In genomic region chr15:89211716-89212461, GRCm38 (mm10) we compare ENCODE assay signal across 8 mouse cellular contexts. TPM values are rescaled to one million over a fixed set of nuclear protein-coding genes. Genes with fewer than 3 reads are reported as not detected.
DNase-seq lines count a peak whose midpoint lies in the region; ATAC-seq and TF ChIP-seq lines count a peak whose summit lies in the region.

No protein-coding gene starts in this region.

- peak overlapping the region; percentile 97 for H3K9ac ChIP-seq in embryonic facial prominence, embryonic 13.5 days
- H3K9ac ChIP-seq in limb, embryonic 15.5 days: peak overlapping the region; percentile 99
- H3K9ac ChIP-seq in midbrain, embryonic 15.5 days: peak overlapping the region; percentile 100

- no peaks in the 10 kb centered on the region for H3K9me3 ChIP-seq in heart, embryonic 10.5 days
- H3K9me3 ChIP-seq in G1E (replicated peaks): peaks cover 4% of the 10 kb centered on the region
- no peaks in the 10 kb centered on the region for H3K9me3 ChIP-seq in embryonic facial prominence, embryonic 13.5 days
- peaks cover 5% of the 10 kb centered on the region; the same call in 1 of the 2 replicates for H3K9me3 ChIP-seq in hindbrain, embryonic 10.5 days
- H3K9me3 ChIP-seq in limb, embryonic 15.5 days: no peaks in the 10 kb centered on the region
- no peaks in the 10 kb centered on the region for H3K9me3 ChIP-seq in midbrain, embryonic 15.5 days

- no peaks in the 10 kb centered on the region for H3K27me3 ChIP-seq in heart, embryonic 10.5 days (ENCODE audit: insufficient read depth, poor library complexity, severe bottlenecking)
- H3K27me3 ChIP-seq in G1E (ENCODE audit: insufficient read depth, low read length): no peaks in the 10 kb centered on the region
- H3K27me3 ChIP-seq in embryonic facial prominence, embryonic 13.5 days: no peaks in the 10 kb centered on the region
- H3K27me3 ChIP-seq in hindbrain, embryonic 10.5 days (ENCODE audit: insufficient read depth, poor library complexity, severe bottlenecking): no peaks in the 10 kb centered on the region
- no peaks in the 10 kb centered on the region for H3K27me3 ChIP-seq in limb, embryonic 15.5 days
- H3K27me3 ChIP-seq in midbrain, embryonic 15.5 days (replicated peaks): no peaks in the 10 kb centered on the region
- H3K27me3 ChIP-seq in testis, adult 2 months (ENCODE audit: control insufficient read depth, insufficient read depth, low read length): no peaks in the 10 kb centered on the region

- peaks cover 16% of the 10 kb centered on the region for H3K36me3 ChIP-seq in heart, embryonic 10.5 days
- H3K36me3 ChIP-seq in G1E (replicated peaks): peaks cover 11% of the 10 kb centered on the region
- H3K36me3 ChIP-seq in embryonic facial prominence, embryonic 13.5 days: peaks cover 17% of the 10 kb centered on the region
- peaks cover 17% of the 10 kb centered on the region for H3K36me3 ChIP-seq in hindbrain, embryonic 10.5 days
- H3K36me3 ChIP-seq in limb, embryonic 15.5 days: peaks cover 13% of the 10 kb centered on the region
- H3K36me3 ChIP-seq in midbrain, embryonic 15.5 days (replicated peaks): peaks cover 5% of the 10 kb centered on the region
- H3K36me3 ChIP-seq in testis, adult 2 months (ENCODE audit: control insufficient read depth, insufficient read depth, low read length): no peaks in the 10 kb centered on the region

- no peak for TF ChIP-seq CTCF in G1E (IDR thresholded peaks at IDR 0.05; ENCODE audit: low read depth, low read length)
- TF ChIP-seq CTCF in testis, adult 2 months (IDR thresholded peaks at IDR 0.05; ENCODE audit: control insufficient read depth, insufficient read depth, insufficient replicate concordance, low read depth, low read length): no peak

- peak overlapping the region; percentile 97 for H3K27ac ChIP-seq in heart, embryonic 10.5 days
- H3K27ac ChIP-seq in embryonic facial prominence, embryonic 13.5 days: peak overlapping the region; percentile 81
- peak overlapping the region; percentile 99 for H3K27ac ChIP-seq in hindbrain, embryonic 10.5 days
- peak overlapping the region; percentile 82 for H3K27ac ChIP-seq in limb, embryonic 15.5 days
- H3K27ac ChIP-seq in midbrain, embryonic 15.5 days: peak overlapping the region; percentile 94
- H3K27ac ChIP-seq in testis, adult 2 months (ENCODE audit: control insufficient read depth, insufficient read depth, low read depth, low read length): peak overlapping the region; percentile 91

- ATAC-seq in G1E (ENCODE audit: extremely low read depth, insufficient number of reproducible peaks, low FRiP score, poor library complexity, severe bottlenecking): no peak
- ATAC-seq in embryonic facial prominence, embryonic 13.5 days (ENCODE audit: insufficient number of reproducible peaks, insufficient read depth, low FRiP score, low TSS enrichment, low read depth): peak; percentile 68
- peak; percentile 33; the same call in 1 of the 2 replicates for ATAC-seq in limb, embryonic 15.5 days (ENCODE audit: insufficient number of reproducible peaks, low FRiP score, low TSS enrichment, low read depth)
- ATAC-seq in midbrain, embryonic 15.5 days (replicated peaks): peak; percentile 61

- peak overlapping the region; percentile 91 for H3K4me2 ChIP-seq in embryonic facial prominence, embryonic 13.5 days
- peak overlapping the region; percentile 77 for H3K4me2 ChIP-seq in limb, embryonic 15.5 days
- H3K4me2 ChIP-seq in midbrain, embryonic 15.5 days: peak overlapping the region; percentile 83

- peaks cover 19% of the 10 kb centered on the region for H3K4me1 ChIP-seq in heart, embryonic 10.5 days
- H3K4me1 ChIP-seq in G1E (ENCODE audit: insufficient read depth, low read depth, low read length): peaks cover 64% of the 10 kb centered on the region
- H3K4me1 ChIP-seq in embryonic facial prominence, embryonic 13.5 days: peaks cover 23% of the 10 kb centered on the region
- peaks cover 32% of the 10 kb centered on the region for H3K4me1 ChIP-seq in hindbrain, embryonic 10.5 days (replicated peaks)
- H3K4me1 ChIP-seq in limb, embryonic 15.5 days: peaks cover 14% of the 10 kb centered on the region
- peaks cover 36% of the 10 kb centered on the region for H3K4me1 ChIP-seq in midbrain, embryonic 15.5 days
- H3K4me1 ChIP-seq in testis, adult 2 months (ENCODE audit: control insufficient read depth, insufficient read depth, low read length): peaks cover 3% of the 10 kb centered on the region

- DNase-seq in heart, embryonic 10.5 days (ENCODE audit: low spot score): peak; percentile 82
- DNase-seq in heart, postnatal 4 days: no peak
- DNase-seq in G1E (ENCODE audit: low spot score): peak; percentile 13
- DNase-seq in hindbrain, embryonic 10.5 days (ENCODE audit: low spot score): no peak

- peak overlapping the region; percentile 94 for H3K4me3 ChIP-seq in heart, embryonic 10.5 days
- peak overlapping the region; percentile 99 for H3K4me3 ChIP-seq in G1E (ENCODE audit: low read depth, low read length)
- peak overlapping the region; percentile 94 for H3K4me3 ChIP-seq in embryonic facial prominence, embryonic 13.5 days
- H3K4me3 ChIP-seq in hindbrain, embryonic 10.5 days: peak overlapping the region; percentile 91
- peak overlapping the region; percentile 98 for H3K4me3 ChIP-seq in limb, embryonic 15.5 days
- peak overlapping the region; percentile 95 for H3K4me3 ChIP-seq in midbrain, embryonic 15.5 days
- peak overlapping the region; percentile 95 for H3K4me3 ChIP-seq in testis, adult 2 months (ENCODE audit: control insufficient read depth, low read depth, low read length)

- WGBS in heart, embryonic 10.5 days: 3% methylated on average over 35 of the region's 35 CpGs
- 2% methylated on average over 35 of the region's 35 CpGs for WGBS in embryonic facial prominence, embryonic 13.5 days
- 1% methylated on average over 35 of the region's 35 CpGs for WGBS in hindbrain, embryonic 10.5 days
- 1% methylated on average over 35 of the region's 35 CpGs for WGBS in limb, embryonic 15.5 days
- 2% methylated on average over 27 of the region's 35 CpGs for WGBS in midbrain, embryonic 15.5 days

- peak; percentile 38; the same call in 1 of the 2 replicates for TF ChIP-seq POLR2A in testis, adult 2 months (IDR thresholded peaks at IDR 0.05; ENCODE audit: control insufficient read depth, low read depth, low read length)

RNA-seq across cellular contexts. Expression of gene Ppp6r2, which starts 0.5 kb away (rescaled TPM):
- polyA plus RNA-seq in heart, embryonic 10.5 days (2016; fragmentation: Nextera tagmentation; extraction: Ambion mirVana): 12.4 and 23.5 TPM in 2 replicates
- 10 to 100 TPM; 51.4 to 54.7 TPM for total RNA-seq in heart, postnatal 4 days (2021)
- total RNA-seq in G1E (2014; fragmentation: Nextera tagmentation): 47.6 and 65.5 TPM in 2 replicates
- 34.9 and 104 TPM in 2 replicates for total RNA-seq in G1E (2017)
- 105 and 107 TPM in 2 replicates for polyA plus RNA-seq in G1E (2012)
- 40.0 and 41.7 TPM in 2 replicates for polyA plus RNA-seq in embryonic facial prominence, embryonic 13.5 days (2015; fragmentation: Nextera tagmentation; extraction: Ambion mirVana)
- 27.2 and 45.7 TPM in 2 replicates for polyA plus RNA-seq in hindbrain, embryonic 10.5 days (2016; fragmentation: Nextera tagmentation; extraction: Ambion mirVana)
- polyA plus RNA-seq in limb, embryonic 15.5 days (2015; fragmentation: Nextera tagmentation; extraction: Ambion mirVana): 24.5 and 25.0 TPM in 2 replicates
- 83.2 and 89.8 TPM in 2 replicates for polyA plus RNA-seq in midbrain, embryonic 15.5 days (2015; fragmentation: Nextera tagmentation; extraction: Ambion mirVana)
- 49.8 and 59.3 TPM in 2 replicates for polyA plus RNA-seq in testis, adult 2 months (2012; rRNA removed)

RNA-seq across cellular contexts. Expression of gene Dennd6b, which starts 15.6 kb away (rescaled TPM):
- polyA plus RNA-seq in heart, embryonic 10.5 days (2016; fragmentation: Nextera tagmentation; extraction: Ambion mirVana): 23.1 and 23.5 TPM in 2 replicates
- 10 to 100 TPM in 1 of 2 experiments, 1 to 10 TPM in 1; 8.7 to 10.3 TPM for total RNA-seq in heart, postnatal 4 days (2021)
- 3.5 and 4.0 TPM in 2 replicates for total RNA-seq in G1E (2014; fragmentation: Nextera tagmentation)
- total RNA-seq in G1E (2017): 1.8 and 2.3 TPM in 2 replicates
- polyA plus RNA-seq in G1E (2012): 7.3 and 7.6 TPM in 2 replicates
- 21.3 TPM in 2 replicates for polyA plus RNA-seq in embryonic facial prominence, embryonic 13.5 days (2015; fragmentation: Nextera tagmentation; extraction: Ambion mirVana)
- polyA plus RNA-seq in hindbrain, embryonic 10.5 days (2016; fragmentation: Nextera tagmentation; extraction: Ambion mirVana): 29.7 and 40.1 TPM in 2 replicates
- 12.4 and 13.0 TPM in 2 replicates for polyA plus RNA-seq in limb, embryonic 15.5 days (2015; fragmentation: Nextera tagmentation; extraction: Ambion mirVana)
- 117 and 123 TPM in 2 replicates for polyA plus RNA-seq in midbrain, embryonic 15.5 days (2015; fragmentation: Nextera tagmentation; extraction: Ambion mirVana)
- polyA plus RNA-seq in testis, adult 2 months (2012; rRNA removed): 55.5 and 58.5 TPM in 2 replicates

RNA-seq across cellular contexts. Expression of gene Plxnb2, which starts 31.3 kb away (rescaled TPM):
- polyA plus RNA-seq in heart, embryonic 10.5 days (2016; fragmentation: Nextera tagmentation; extraction: Ambion mirVana): 106 and 117 TPM in 2 replicates
- 100 to 1,000 TPM; 132 to 137 TPM for total RNA-seq in heart, postnatal 4 days (2021)
- total RNA-seq in G1E (2014; fragmentation: Nextera tagmentation) (9.9 and 10.6 TPM in 2 replicates), G1E (2017) (1.8 and 3.1 TPM in 2 replicates)
- polyA plus RNA-seq in G1E (2012): 15.5 and 17.6 TPM in 2 replicates
- 130 and 157 TPM in 2 replicates for polyA plus RNA-seq in embryonic facial prominence, embryonic 13.5 days (2015; fragmentation: Nextera tagmentation; extraction: Ambion mirVana)
- 133 and 155 TPM in 2 replicates for polyA plus RNA-seq in hindbrain, embryonic 10.5 days (2016; fragmentation: Nextera tagmentation; extraction: Ambion mirVana)
- 144 and 149 TPM in 2 replicates for polyA plus RNA-seq in limb, embryonic 15.5 days (2015; fragmentation: Nextera tagmentation; extraction: Ambion mirVana)
- 101 and 108 TPM in 2 replicates for polyA plus RNA-seq in midbrain, embryonic 15.5 days (2015; fragmentation: Nextera tagmentation; extraction: Ambion mirVana)
- polyA plus RNA-seq in testis, adult 2 months (2012; rRNA removed): 91.0 and 107 TPM in 2 replicates

Comparison
In these comparisons a context has a peak if more than half of its experiments do, and no peak if none do; other contexts are left out.
1. DNase-seq: peak in heart, embryonic 10.5 days (single experiment) and G1E (single experiment); none in heart, postnatal 4 days (single experiment) and hindbrain, embryonic 10.5 days (single experiment).
2. Peak in every context shown above with its lines, with median percentiles within 50 percentile points of each other: H3K27ac ChIP-seq, H3K4me3 ChIP-seq, H3K4me2 ChIP-seq and H3K9ac ChIP-seq.